Mouse (Mus musculus): Measurements from ENCODE around the gene Itpr2. TPM values are rescaled to one million over a fixed set of nuclear protein-coding genes. Genes with fewer than 3 reads are reported as not detected.

The Itpr2 gene
- polyA plus RNA-seq, 1 experiment: 8.5 TPM

GRCm38 (mm10) chr6:146191931-146192330 is 310.1 kb downstream of the Itpr2 start:
- no peak for DNase-seq (ENCODE audit: extremely low spot score in 1 of 2, low spot score in 1 of 2)

- DNase-seq (ENCODE audit: extremely low spot score in 1 of 2, low spot score in 1 of 2): no peak
These were observed 312.0 kb downstream of the Itpr2 start for GRCm38 (mm10) chr6:146190006-146190405.

GRCm38 (mm10) chr6:146185532-146185931 is 316.5 kb downstream of the Itpr2 start:
- no peak for DNase-seq (ENCODE audit: extremely low spot score in 1 of 2, low spot score in 1 of 2)

GRCm38 (mm10) chr6:146184771-146185170 is 317.3 kb downstream of the Itpr2 start:
- peak in 1 of 2 experiments; percentile 28 for DNase-seq (ENCODE audit: extremely low spot score in 1 of 2, low spot score in 1 of 2)

- DNase-seq (ENCODE audit: extremely low spot score in 1 of 2, low spot score in 1 of 2): no peak
These were observed 327.3 kb downstream of the Itpr2 start for GRCm38 (mm10) chr6:146174644-146175250.

GRCm38 (mm10) chr6:146170603-146171051 is 331.4 kb downstream of the Itpr2 start:
- no peak for DNase-seq (ENCODE audit: extremely low spot score in 1 of 2, low spot score in 1 of 2)

GRCm38 (mm10) chr6:146167207-146167606 is 334.8 kb downstream of the Itpr2 start:
- no peak for DNase-seq (ENCODE audit: extremely low spot score in 1 of 2, low spot score in 1 of 2)

- DNase-seq (ENCODE audit: extremely low spot score in 1 of 2, low spot score in 1 of 2): no peak
These were observed 342.4 kb downstream of the Itpr2 start for GRCm38 (mm10) chr6:146159641-146160040.

- no peak for DNase-seq (ENCODE audit: extremely low spot score in 1 of 2, low spot score in 1 of 2)
These were observed 343.3 kb downstream of the Itpr2 start for GRCm38 (mm10) chr6:146158717-146159116.

- DNase-seq (ENCODE audit: extremely low spot score in 1 of 2, low spot score in 1 of 2): peak; percentile 37 to 61
These were observed 344.0 kb downstream of the Itpr2 start for GRCm38 (mm10) chr6:146157983-146158535.

GRCm38 (mm10) chr6:146157099-146157498 is 344.9 kb downstream of the Itpr2 start:
- peak in 1 of 2 experiments; percentile 17 for DNase-seq (ENCODE audit: extremely low spot score in 1 of 2, low spot score in 1 of 2)

GRCm38 (mm10) chr6:146156536-146156935 is 345.5 kb downstream of the Itpr2 start:
- peak in 1 of 2 experiments; percentile 19 for DNase-seq (ENCODE audit: extremely low spot score in 1 of 2, low spot score in 1 of 2)

GRCm38 (mm10) chr6:146155156-146155734 is 346.8 kb downstream of the Itpr2 start:
- DNase-seq (ENCODE audit: extremely low spot score in 1 of 2, low spot score in 1 of 2): no peak

- DNase-seq (ENCODE audit: extremely low spot score in 1 of 2, low spot score in 1 of 2): no peak
These were observed 349.2 kb downstream of the Itpr2 start for GRCm38 (mm10) chr6:146152843-146153242.

GRCm38 (mm10) chr6:146140966-146141585 is 360.9 kb downstream of the Itpr2 start:
- no peak for DNase-seq (ENCODE audit: extremely low spot score in 1 of 2, low spot score in 1 of 2)

GRCm38 (mm10) chr6:146140171-146140570 is 361.9 kb downstream of the Itpr2 start:
- DNase-seq (ENCODE audit: extremely low spot score in 1 of 2, low spot score in 1 of 2): no peak

- DNase-seq (ENCODE audit: extremely low spot score in 1 of 2, low spot score in 1 of 2): peak; percentile 28 to 59
These were observed 365.4 kb downstream of the Itpr2 start for GRCm38 (mm10) chr6:146136646-146137045.

- DNase-seq (ENCODE audit: extremely low spot score in 1 of 2, low spot score in 1 of 2): no peak
These were observed 365.8 kb downstream of the Itpr2 start for GRCm38 (mm10) chr6:146136244-146136643.

- DNase-seq (ENCODE audit: extremely low spot score in 1 of 2, low spot score in 1 of 2): no peak
These were observed 366.7 kb downstream of the Itpr2 start for GRCm38 (mm10) chr6:146135291-146135690.

- no peak for DNase-seq (ENCODE audit: extremely low spot score in 1 of 2, low spot score in 1 of 2)
These were observed 368.1 kb downstream of the Itpr2 start for GRCm38 (mm10) chr6:146133921-146134320.

- no peak for DNase-seq (ENCODE audit: extremely low spot score in 1 of 2, low spot score in 1 of 2)
These were observed 373.0 kb downstream of the Itpr2 start for GRCm38 (mm10) chr6:146129066-146129465.
